Mouse (Mus musculus) CH12.LX (cell line): ENCODE measurements at regions not wholly inside any gene's neighbourhood (a gene's known extent, or its start where the extent isn't known, plus 50 kb on each side); places are given as distances from the start of the nearest gene placed in this dataset.

Experiments
- RAD21 ChIP-seq: IDR thresholded peaks from 2 replicates; pipeline ENCODE4 v1.6.1; 2011; ENCODE audit warnings: low read depth, mild to moderate bottlenecking, low read length, improper control_type of control experiment, moderate library complexity
- ZKSCAN1 ChIP-seq: IDR thresholded peaks from 2 replicates; pipeline ENCODE4 v1.6.1; 2012; ENCODE audit warnings: low read depth, inconsistent platforms, low read length, improper control_type of control experiment, borderline replicate concordance

DNA sequence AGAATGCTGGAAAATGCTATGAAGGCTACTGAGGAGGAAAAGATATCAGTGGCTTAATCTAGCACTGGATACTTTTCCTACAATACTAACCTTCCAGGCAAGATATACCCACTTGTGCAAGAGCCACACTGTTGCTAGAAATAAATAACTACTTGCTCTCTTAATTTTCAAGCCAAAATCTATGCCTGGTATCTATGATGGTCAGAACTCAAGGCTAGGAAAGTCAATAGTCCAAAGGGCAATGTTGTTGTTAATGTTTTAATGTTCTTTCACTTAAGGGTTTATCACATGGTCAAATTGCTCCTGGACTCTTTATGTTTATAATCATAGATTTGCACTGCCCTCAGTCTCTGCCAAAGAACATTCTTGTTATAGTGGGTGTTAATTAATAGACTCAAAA is 533.5 kb downstream of the Kcnj2 start:
- no peak for TF ChIP-seq RAD21
- no peak for TF ChIP-seq ZKSCAN1
